Mouse (Mus musculus) lung, adult 2 months (tissue): ENCODE data around the gene Hmgb1.

Experiments used
- CTCF ChIP-seq: fragments of 200-500 bp; IDR thresholded peaks from 2 replicates; pipeline ENCODE4 v1.5.1; 2011; ENCODE audit warnings: mild to moderate bottlenecking, low read length, control low read depth; ENCODE audit not compliant: insufficient read depth
- POLR2A ChIP-seq: fragments of 200-500 bp; IDR thresholded peaks from 2 replicates; pipeline ENCODE4 v1.6.1; 2011; ENCODE audit warnings: low read depth, mild to moderate bottlenecking, control low read depth, low read length, borderline replicate concordance; ENCODE audit errors: extremely low read depth

DNA sequence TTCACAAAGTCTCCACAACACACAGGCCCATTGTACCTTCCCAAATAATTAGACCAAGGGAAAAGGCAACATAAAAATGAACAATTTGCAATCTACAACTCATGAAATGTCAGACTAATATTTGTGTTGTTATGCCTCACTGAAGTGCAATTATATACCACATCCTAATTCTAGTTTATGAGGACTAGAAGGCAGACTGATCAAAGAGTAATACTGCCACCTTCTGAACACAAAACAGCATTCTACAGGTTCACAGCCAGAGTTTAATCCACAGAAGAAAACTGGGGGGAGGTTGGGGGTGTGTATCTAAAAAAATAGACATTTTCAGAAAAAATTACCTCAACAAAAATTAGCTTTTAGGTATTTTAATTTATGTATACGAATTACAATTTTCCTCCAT, 135.3 kb downstream of the Hmgb1 start:
- TF ChIP-seq POLR2A, result no peak
- TF ChIP-seq CTCF, result no peak
